Mouse (Mus musculus) B cell, adult 2 months (primary cell): ENCODE data around the gene Slc35b1.

Source experiments
- DNase-seq, 2 experiments: peaks; one replicate each; pipeline ENCODE4 v3.0.0; 2022

Slc35b1 gene

DNA sequence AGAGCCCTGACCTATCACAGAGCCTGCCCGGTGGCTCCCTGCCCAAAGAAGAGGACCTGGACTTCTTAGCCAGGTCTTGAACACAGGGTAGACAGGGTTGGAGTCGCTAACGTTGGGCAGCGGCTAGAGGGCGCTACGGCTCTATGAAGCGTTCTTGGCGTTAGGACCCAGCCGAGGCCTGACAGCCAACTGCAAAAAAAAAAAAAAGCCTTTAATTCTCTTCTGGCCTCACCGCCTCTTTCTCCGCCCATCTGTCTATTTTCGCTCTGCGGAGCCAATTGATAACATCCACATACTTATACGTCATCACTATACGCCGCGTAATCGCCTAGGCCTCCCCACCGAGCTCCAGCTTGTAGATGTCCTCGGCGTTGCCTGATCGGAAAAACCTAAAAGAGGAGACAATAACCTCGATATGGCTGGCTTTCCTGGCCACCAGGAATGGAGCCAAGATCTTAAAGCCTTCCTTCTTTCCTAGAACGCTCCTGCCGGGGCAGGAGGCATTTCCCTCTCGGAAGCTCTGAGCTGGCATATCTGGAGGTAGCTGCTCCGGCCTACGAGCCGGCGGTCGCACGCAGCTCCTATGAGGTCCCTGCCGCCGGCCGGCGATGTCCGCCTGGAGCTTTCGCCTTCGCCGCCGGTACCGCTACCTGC, at the start of gene Slc35b1:
TSS of gene Slc35b1 (plus strand) at position 374 of the 654 bp plus-strand sequence.
- DNase-seq, result peak; percentile 93 to 96

DNA sequence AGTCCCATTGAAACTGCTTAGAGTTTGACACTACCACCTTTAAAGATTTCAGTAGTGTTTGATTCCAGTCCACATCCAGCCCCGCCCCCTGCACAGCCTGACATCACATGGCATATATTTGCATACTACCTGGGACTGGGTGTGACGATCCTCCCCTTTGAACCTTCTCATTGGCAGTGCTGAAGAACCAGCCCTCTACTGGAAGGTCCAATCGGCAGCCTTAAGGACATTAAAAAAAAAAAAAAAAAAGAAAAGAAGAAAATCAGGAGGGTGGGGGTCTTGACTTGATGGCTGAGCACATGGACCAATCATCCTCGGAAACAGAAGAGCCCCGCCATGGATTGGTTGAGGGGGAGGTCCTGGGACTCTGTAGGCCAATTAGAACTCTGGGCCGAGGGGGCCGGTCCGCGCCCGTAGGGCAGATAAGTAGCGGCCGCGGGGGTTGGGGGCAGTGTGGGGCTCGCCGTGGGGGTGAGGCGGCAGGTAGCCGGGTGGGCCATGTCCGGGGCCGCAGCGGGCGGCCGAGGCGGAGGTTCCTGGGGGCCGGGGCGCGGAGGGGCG, 47.8 kb upstream of the Slc35b1 start, which contains the start of gene Fam117a:
TSS of gene Fam117a (plus strand) at position 451 of the 561 bp plus-strand sequence.
- peak; percentile 91 to 94 for DNase-seq

GRCm38 (mm10) chr11:95337129-95337813, 47.2 kb upstream of the Slc35b1 start:
- peak; percentile 73 to 76 for DNase-seq

DNA sequence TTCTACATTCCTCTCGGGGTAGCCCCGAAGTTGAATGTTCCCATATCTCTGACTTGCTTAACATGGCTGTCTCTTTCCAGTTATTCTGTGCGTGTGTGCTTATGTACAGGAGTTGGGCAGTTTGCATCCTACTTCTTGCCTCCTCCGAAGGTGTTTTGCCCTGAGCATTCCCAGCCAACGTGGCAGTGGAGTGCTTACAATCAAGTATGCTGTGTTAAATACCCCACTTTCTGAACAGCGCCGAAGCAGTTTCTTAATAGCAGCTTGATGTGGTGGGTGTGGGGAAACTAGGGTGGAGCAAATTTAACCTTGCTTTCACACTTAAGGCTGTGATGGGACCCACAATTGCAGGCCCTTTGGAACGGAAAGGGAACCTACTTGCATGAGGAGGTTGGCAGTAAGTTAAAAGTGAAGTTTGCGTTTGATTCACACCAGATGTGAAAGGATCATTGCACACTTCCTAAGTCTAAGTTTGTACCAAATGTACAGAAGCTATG, 46.6 kb upstream of the Slc35b1 start:
- peak in 1 of 2 experiments; percentile 27 for DNase-seq

DNA sequence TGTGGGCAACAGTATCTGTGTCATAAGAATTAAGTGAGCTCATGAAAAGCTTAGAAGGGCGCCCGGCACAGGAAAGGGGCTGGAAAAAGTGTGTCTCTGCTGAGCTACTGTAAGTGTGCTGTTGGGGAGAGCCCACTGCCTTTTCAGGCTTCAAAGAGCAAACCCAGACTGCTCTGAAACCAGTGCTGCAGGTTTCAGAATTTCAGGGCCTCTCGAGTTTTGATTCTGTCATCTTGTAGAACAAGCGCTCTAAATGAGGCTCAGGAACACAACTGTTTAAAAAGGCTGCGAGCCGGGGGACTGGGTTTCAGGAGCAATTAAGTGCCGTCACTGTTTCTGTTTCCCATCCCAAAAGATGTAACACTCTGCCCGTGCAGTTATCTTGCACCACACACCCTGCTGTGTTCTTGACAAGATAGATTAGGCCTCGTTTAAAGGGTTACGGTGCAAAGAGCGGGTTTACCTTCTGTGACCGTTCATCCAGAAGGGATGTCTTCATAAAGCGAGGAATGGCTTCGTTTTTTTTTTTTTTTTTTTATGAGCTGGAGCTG, 44.9 kb upstream of the Slc35b1 start:
- DNase-seq, result no peak

DNA sequence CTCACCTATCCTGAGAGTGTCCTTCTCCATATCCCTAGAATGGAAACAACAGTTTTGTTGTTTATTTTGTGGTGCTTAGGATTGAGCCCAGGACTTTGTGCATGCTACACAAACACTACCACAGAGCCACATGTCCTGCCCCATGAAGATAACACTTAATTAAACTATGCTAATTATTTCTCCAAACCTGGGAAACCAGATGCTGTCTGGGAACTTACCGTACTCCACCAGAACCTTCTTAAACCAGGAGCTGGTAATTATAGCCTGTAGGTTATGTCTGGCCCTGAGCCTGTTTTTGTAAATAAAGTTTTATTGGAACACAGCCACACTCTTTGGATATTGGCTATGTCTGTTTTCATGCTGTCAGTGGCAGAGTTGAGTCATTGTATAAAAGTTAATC, 44.2 kb upstream of the Slc35b1 start:
- DNase-seq, result no peak

DNA sequence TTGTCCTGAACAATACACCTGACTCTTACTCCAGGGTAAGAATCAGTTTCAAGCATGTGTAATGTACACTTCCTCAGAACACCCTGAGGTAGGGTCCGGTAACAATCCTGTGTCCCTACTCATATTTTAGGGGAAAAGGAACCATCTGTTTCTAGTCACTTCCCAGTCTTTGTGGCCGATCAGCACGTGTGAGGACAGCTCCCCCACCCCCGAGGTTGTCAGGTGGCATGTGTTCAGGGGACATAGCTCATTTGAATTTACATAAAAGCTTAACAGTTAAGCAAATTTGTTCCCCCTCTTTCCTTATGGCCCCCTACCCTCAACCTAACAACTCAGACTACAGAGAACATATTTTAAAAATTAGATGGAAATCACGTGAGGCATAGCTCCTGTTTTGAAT, 43.8 kb upstream of the Slc35b1 start:
- DNase-seq, result peak; percentile 62 to 67

GRCm38 (mm10) chr11:95343180-95343579, 41.3 kb upstream of the Slc35b1 start:
- DNase-seq, result no peak

- DNase-seq, result no peak
Measured at GRCm38 (mm10) chr11:95344181-95344580, 40.3 kb upstream of the Slc35b1 start.

DNA sequence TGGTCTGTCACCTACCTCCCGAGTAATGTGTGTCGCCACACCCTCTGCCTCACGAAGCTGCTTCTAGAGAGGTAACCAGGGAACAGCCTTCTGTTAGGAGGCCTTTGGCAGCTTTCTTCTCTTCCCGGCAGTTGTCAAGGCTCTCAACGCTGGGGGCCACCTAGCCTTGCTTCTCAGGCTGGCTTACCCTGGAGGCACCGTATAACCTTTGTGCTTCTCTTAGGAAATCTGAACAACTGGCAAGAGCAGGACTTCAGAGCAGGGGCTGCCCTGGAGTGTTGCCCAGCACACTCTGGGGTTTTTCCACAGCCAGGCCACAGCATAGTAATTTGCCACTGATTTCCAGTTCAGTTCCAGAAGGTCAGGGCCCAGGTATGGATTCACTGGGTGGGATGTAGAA, 34.2 kb upstream of the Slc35b1 start:
- no peak for DNase-seq

GRCm38 (mm10) chr11:95350960-95351359, 33.5 kb upstream of the Slc35b1 start:
- peak in 1 of 2 experiments; percentile 34 for DNase-seq

- DNase-seq, result no peak
Measured at GRCm38 (mm10) chr11:95352686-95353085, 31.8 kb upstream of the Slc35b1 start.

DNA sequence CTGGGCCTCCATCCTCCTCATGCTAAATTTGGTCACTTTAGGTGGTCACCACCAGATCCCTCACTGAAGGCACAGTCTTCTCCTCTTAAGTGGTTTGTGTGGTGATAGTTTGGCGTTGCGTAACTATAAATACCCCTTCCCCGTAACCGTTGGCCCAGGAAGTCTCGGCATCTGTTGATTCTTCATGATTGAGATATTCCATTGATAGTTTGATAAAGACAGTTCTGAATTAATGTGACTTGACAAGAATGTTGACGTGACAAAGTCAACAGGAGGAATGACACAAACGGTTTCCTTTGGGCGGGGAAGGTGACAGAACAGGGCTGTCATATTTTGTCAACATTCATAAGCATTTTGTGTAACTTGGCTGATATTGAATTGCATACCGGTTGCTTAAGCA, 31.3 kb upstream of the Slc35b1 start:
- DNase-seq, result no peak

DNA sequence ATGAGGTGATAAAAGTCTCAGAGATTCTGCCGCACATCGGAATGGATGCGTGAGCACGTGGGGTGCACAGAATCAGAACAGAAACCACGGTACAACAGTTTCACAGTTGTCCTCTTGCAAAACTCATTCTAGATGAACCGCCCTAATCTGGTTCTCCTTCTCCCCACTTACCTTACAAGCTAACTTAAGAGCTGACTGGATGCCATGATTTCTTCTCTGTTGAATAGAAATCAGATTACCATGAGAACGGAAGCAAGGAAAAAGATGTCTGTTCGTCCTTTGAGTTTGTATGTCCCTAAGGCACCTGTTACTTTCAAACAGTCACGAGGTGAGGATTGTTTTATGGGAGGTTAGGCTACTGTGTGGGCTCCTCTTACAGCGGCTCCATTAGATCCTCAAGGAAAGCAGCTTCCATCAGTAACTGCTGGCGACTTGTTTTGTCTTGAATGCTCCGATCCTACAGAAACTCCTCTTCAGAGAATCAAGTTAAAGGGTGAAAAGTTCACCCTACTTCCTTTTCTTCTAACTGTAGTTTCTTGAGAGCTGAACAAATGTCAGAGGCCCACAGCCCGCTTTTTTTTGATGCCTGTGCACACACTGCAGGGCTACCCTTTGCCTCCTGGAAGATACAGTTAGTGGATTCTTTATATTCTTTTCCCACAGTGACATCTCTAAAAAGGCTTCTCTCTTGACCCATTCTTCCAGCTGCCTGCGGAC, 30.1 kb upstream of the Slc35b1 start:
- DNase-seq, result peak; percentile 49 to 50

- no peak for DNase-seq
Measured at GRCm38 (mm10) chr11:95354945-95355660, 29.4 kb upstream of the Slc35b1 start.

GRCm38 (mm10) chr11:95355661-95356011, 28.9 kb upstream of the Slc35b1 start:
- no peak for DNase-seq

GRCm38 (mm10) chr11:95356039-95356438, 28.5 kb upstream of the Slc35b1 start:
- no peak for DNase-seq

DNA sequence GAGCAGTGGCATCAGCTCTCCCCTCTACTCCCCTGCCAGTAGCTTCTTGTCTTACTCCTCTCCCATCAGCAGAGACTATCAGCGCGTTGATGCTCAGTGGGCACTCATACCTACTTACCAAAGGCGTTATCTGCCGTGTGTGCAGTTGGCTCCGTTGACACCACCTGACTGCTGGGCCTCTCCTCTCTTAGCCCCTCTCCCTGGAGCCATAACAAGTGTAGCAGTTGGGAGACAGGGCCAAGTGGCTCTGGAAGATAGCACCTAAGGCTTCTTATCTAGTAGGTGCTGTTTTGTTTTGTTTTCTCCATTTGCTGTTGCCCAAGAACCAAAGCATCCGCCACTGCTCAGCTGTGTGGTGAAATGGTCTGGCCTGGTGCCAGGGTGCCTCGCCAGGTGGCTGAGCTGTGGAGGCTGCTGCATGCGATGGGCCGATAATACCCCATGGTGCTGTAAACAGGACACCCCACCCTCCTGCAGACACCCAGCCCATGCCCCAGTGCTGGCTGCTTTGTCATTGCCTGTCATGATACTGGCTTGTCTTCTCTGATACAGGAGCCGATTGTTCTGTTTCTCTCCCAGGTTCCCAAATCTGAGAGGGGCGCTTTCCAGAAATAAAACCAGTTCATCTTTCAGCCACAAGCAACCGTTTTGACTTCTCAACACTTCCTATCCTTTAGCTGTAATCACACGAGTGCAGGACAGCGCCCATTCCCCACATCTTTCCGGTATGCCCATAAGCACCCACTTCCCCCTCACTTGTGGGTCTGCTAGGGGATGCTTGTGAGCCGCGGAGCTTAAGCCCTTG, 27.8 kb upstream of the Slc35b1 start:
- DNase-seq, result peak; percentile 86 to 88

DNA sequence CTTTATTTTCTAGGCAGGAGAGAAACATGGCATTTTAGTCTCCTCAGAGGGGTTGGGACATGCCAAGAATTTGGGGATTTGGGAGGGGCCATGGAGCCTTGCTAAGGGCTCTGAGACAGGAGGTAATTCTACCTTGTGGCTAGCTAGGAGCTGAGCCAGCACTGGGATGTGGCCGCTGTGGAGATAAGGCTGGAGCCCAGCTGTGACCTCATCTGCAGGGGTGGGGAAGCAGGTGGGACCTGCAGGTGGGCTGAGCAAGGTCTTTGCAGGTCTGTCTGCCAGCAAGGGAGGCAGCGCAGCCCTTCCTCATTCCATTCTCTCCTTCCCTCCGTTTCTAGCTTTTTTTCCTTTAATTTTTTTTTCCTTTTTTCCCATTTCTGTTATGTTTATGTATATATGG, 26.2 kb upstream of the Slc35b1 start:
- DNase-seq, result no peak

GRCm38 (mm10) chr11:95364388-95364787, 20.1 kb upstream of the Slc35b1 start:
- DNase-seq, result no peak

DNA sequence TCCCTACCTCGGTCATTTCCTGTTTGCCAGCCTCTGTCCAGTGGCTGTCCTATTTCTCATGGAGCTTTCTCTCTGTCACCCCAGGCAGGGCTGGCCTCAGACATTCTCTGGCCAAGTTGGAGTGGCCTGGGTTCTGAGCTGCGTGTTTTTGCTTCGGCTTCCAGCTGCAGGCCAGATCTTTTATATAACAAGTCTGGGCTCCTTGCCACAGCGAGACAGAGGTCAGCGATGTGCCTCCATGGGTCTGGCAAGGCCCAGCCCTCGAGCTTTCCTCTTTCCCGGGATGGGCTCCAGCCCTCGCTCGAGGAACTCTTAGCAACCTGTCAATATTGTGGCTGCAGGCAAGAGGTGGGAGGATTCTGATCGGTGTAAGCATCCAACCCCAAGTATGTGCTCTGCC, 18.9 kb upstream of the Slc35b1 start:
- no peak for DNase-seq
